Mouse (Mus musculus) left cerebral cortex, adult 6 months (tissue): ENCODE results near the gene Dbh. TPM values are rescaled to one million over a fixed set of nuclear protein-coding genes. Genes with fewer than 3 reads are reported as not detected.

Experiments
- long read RNA-seq, 2 experiments: library from polyadenylated mRNA; unstranded; transcript quantifications; one replicate each; pipeline ENCODE4 v2.0.0; 2019 to 2020
- polyA plus RNA-seq: library from polyadenylated mRNA; unstranded; fragments of <200 nt; fragmentation: Nextera tagmentation; gene quantifications from 2 replicates; pipeline ENCODE4 v1.2.3, GENCODE M21; 2021

Dbh gene
- 0.26 and 0.27 TPM in 2 replicates for polyA plus RNA-seq
- long read RNA-seq, experiment 1, partial matches to known transcripts, result 0 of 1 reads
- long read RNA-seq, experiment 1, other reads (novel, unspliced or antisense), result 1 of 1 reads
- long read RNA-seq, experiment 2, result 0 reads

GRCm38 (mm10) chr2:27164796-27165590 lies at the start of gene Dbh:
Gene Dbh (plus strand): TSS chr2:27165233.

GRCm38 (mm10) chr2:27141950-27142693 lies 22.9 kb upstream of the Dbh start, which contains the start of gene Fam163b:
Gene Fam163b (minus strand): TSS chr2:27142491.

Other genes starting within 250 kb of the Dbh start
- 31.4 and 37.8 TPM in 2 replicates for gene Surf2, start 248.9 kb upstream of the Dbh start, polyA plus RNA-seq
- gene Surf1, start 248.7 kb upstream of the Dbh start, polyA plus RNA-seq, result 146 and 154 TPM in 2 replicates
- gene Surf4, start 231.3 kb upstream of the Dbh start, polyA plus RNA-seq, result 57.1 and 82.6 TPM in 2 replicates
- gene Stkld1, start 231.2 kb upstream of the Dbh start, polyA plus RNA-seq, result 0.08 and 0.23 TPM in 2 replicates
- gene Rexo4, start 200.8 kb upstream of the Dbh start, polyA plus RNA-seq, result 33.9 and 41.7 TPM in 2 replicates
- 7.2 and 7.7 TPM in 2 replicates for gene Adamts13, start 191.8 kb upstream of the Dbh start, polyA plus RNA-seq
- gene Cacfd1, start 155.3 kb upstream of the Dbh start, polyA plus RNA-seq, result 50.6 and 54.3 TPM in 2 replicates
- 24.5 and 26.3 TPM in 2 replicates for gene Slc2a6, start 137.2 kb upstream of the Dbh start, polyA plus RNA-seq
- 0.20 and 0.31 TPM in 2 replicates for gene Mymk, start 93.1 kb upstream of the Dbh start, polyA plus RNA-seq
- 21.2 and 33.4 TPM in 2 replicates for gene Adamtsl2, start 85.9 kb upstream of the Dbh start, polyA plus RNA-seq
- 69.7 and 105 TPM in 2 replicates for gene Fam163b, start 22.7 kb upstream of the Dbh start, polyA plus RNA-seq
- 2.7 and 3.6 TPM in 2 replicates for gene Sardh, start 83.1 kb downstream of the Dbh start, polyA plus RNA-seq